Mouse (Mus musculus) heart, embryonic 13.5 days (tissue): ENCODE results near the gene Ldlrad3. TPM values are rescaled to one million over a fixed set of nuclear protein-coding genes. Genes with fewer than 3 reads are reported as not detected.

Experiments used
- ATAC-seq: fragments of 200-750 bp; cut with Nextera tagmentation; 2 replicates; pipeline ENCODE4 v1.8.0; 2017; ENCODE audit warnings: moderate TSS enrichment; ENCODE audit not compliant: insufficient number of reproducible peaks, low FRiP score, low TSS enrichment; ENCODE audit errors: extremely low read depth
- H3K27ac ChIP-seq: fragments of 300-500 bp; sonication (generic); replicated peaks from 2 replicates; pipeline ENCODE4 v1.5.1; 2015; ENCODE audit warnings: moderate library complexity, mild to moderate bottlenecking, inconsistent platforms
- H3K27me3 ChIP-seq: fragments of 300-500 bp; sonication (generic); replicated peaks from 2 replicates; pipeline ENCODE4 v1.6.1; 2015; ENCODE audit warnings: mild to moderate bottlenecking, inconsistent platforms
- H3K36me3 ChIP-seq: fragments of 300-500 bp; sonication (generic); 2 replicates; pipeline ENCODE4 v1.6.1; 2015; ENCODE audit warnings: mild to moderate bottlenecking, inconsistent platforms
- H3K4me1 ChIP-seq: fragments of 300-500 bp; sonication (generic); 2 replicates; pipeline ENCODE4 v1.6.1; 2015; ENCODE audit warnings: inconsistent platforms
- H3K4me2 ChIP-seq: fragments of 300-500 bp; sonication (generic); 2 replicates; pipeline ENCODE4 v1.6.1; 2015; ENCODE audit warnings: inconsistent platforms, mild to moderate bottlenecking, moderate library complexity
- H3K4me3 ChIP-seq: fragments of 300-500 bp; sonication (generic); 2 replicates; pipeline ENCODE4 v1.5.1; 2015; ENCODE audit warnings: moderate library complexity, mild to moderate bottlenecking, inconsistent platforms
- H3K9ac ChIP-seq: fragments of 300-500 bp; sonication (generic); 2 replicates; pipeline ENCODE4 v1.6.1; 2015; ENCODE audit warnings: inconsistent platforms, mild to moderate bottlenecking, moderate library complexity
- H3K9me3 ChIP-seq: fragments of 300-500 bp; sonication (generic); 2 replicates; pipeline ENCODE4 v1.6.1; 2016; ENCODE audit warnings: inconsistent platforms
- WGBS: fragments of 180-500 bp; shearing (Covaris S2); methylation state at CpG from one replicate; pipeline ENCODE4 v1.1.7; 2015; ENCODE audit warnings: mixed read lengths; 5-methylcytosine and 5-hydroxymethylcytosine counted together
- polyA plus RNA-seq: library from polyadenylated mRNA; unstranded; fragments of >200 nt; fragmentation: Nextera tagmentation; extraction: Ambion mirVana; gene quantifications from 2 replicates; pipeline ENCODE4 v1.2.1, GENCODE M21; 2015

Gene Ldlrad3
- polyA plus RNA-seq, 1 experiment from 2014 or later, result 16.3 TPM

- H3K27ac ChIP-seq, result no peak overlapping the region
- H3K4me3 ChIP-seq, result no peak overlapping the region
- H3K4me2 ChIP-seq, result no peak overlapping the region
- H3K9ac ChIP-seq, result no peak overlapping the region
- peaks cover 13% of the 10 kb centered on the region for H3K27me3 ChIP-seq
- H3K36me3 ChIP-seq, result no peaks in the 10 kb centered on the region
- no peak for ATAC-seq
- H3K9me3 ChIP-seq, result no peaks in the 10 kb centered on the region
- no peaks in the 10 kb centered on the region; the same call in 1 of the 2 replicates for H3K4me1 ChIP-seq
These were observed 17.3 kb upstream of the Ldlrad3 start for GRCm38 (mm10) chr2:102203478-102203877.

GRCm38 (mm10) chr2:102202211-102202770, 16.1 kb upstream of the Ldlrad3 start:
- no peak overlapping the region for H3K4me2 ChIP-seq
- WGBS, result 55% methylated on average over 2 of the region's 2 CpGs
- no peak overlapping the region for H3K27ac ChIP-seq
- no peak overlapping the region for H3K9ac ChIP-seq
- no peak for ATAC-seq
- peaks cover 13% of the 10 kb centered on the region for H3K27me3 ChIP-seq
- no peaks in the 10 kb centered on the region for H3K36me3 ChIP-seq
- H3K4me1 ChIP-seq, result no peaks in the 10 kb centered on the region; the same call in 1 of the 2 replicates
- no peak overlapping the region for H3K4me3 ChIP-seq
- no peaks in the 10 kb centered on the region for H3K9me3 ChIP-seq

GRCm38 (mm10) chr2:102201198-102201948, 15.2 kb upstream of the Ldlrad3 start:
- Histone ChIP-seq H3K27ac (no peak overlapping the region), H3K4me1 (no peaks in the 10 kb centered on the region; the same call in 1 of the 2 replicates), H3K36me3 (no peaks in the 10 kb centered on the region), H3K4me3 (no peak overlapping the region), H3K27me3 (peaks cover 13% of the 10 kb centered on the region), H3K9ac (no peak overlapping the region), H3K4me2 (no peak overlapping the region), H3K9me3 (no peaks in the 10 kb centered on the region)
- 74% methylated on average over 13 of the region's 14 CpGs for WGBS
- ATAC-seq, result no peak

- Histone ChIP-seq H3K4me3 (no peak overlapping the region), H3K9ac (no peak overlapping the region), H3K9me3 (no peaks in the 10 kb centered on the region), H3K4me1 (peaks cover 7% of the 10 kb centered on the region), H3K4me2 (no peak overlapping the region), H3K36me3 (no peaks in the 10 kb centered on the region), H3K27ac (no peak overlapping the region), H3K27me3 (0 out of 2 replicates have a peak, but pooled peaks cover 3% of the 10 kb centered on the region)
- 42% methylated on average over 1 of the region's 1 CpGs for WGBS
- no peak for ATAC-seq
These were observed 11.1 kb upstream of the Ldlrad3 start for GRCm38 (mm10) chr2:102197332-102197731.

GRCm38 (mm10) chr2:102196709-102197108, 10.5 kb upstream of the Ldlrad3 start:
- no peak for ATAC-seq
- peaks cover 7% of the 10 kb centered on the region for H3K4me1 ChIP-seq
- no peaks in the 10 kb centered on the region for H3K36me3 ChIP-seq
- H3K4me3 ChIP-seq, result no peak overlapping the region
- no peak overlapping the region for H3K27ac ChIP-seq
- WGBS, result 49% methylated on average over 8 of the region's 8 CpGs
- H3K4me2 ChIP-seq, result no peak overlapping the region
- no peaks in the 10 kb centered on the region for H3K9me3 ChIP-seq
- no peak overlapping the region for H3K9ac ChIP-seq
- 0 out of 2 replicates have a peak, but pooled peaks cover 3% of the 10 kb centered on the region for H3K27me3 ChIP-seq

GRCm38 (mm10) chr2:102195494-102195893, 9.3 kb upstream of the Ldlrad3 start:
- Histone ChIP-seq H3K36me3 (no peaks in the 10 kb centered on the region), H3K4me1 (peaks cover 7% of the 10 kb centered on the region), H3K9me3 (no peaks in the 10 kb centered on the region), H3K27ac (no peak overlapping the region), H3K9ac (no peak overlapping the region), H3K27me3 (0 out of 2 replicates have a peak, but pooled peaks cover 3% of the 10 kb centered on the region), H3K4me3 (no peak overlapping the region), H3K4me2 (no peak overlapping the region)
- 68% methylated on average over 4 of the region's 4 CpGs for WGBS
- ATAC-seq, result no peak

GRCm38 (mm10) chr2:102194247-102194646, 8.1 kb upstream of the Ldlrad3 start:
- Histone ChIP-seq H3K4me1 (peaks cover 7% of the 10 kb centered on the region), H3K9me3 (no peaks in the 10 kb centered on the region), H3K9ac (no peak overlapping the region), H3K4me2 (no peak overlapping the region), H3K27ac (no peak overlapping the region), H3K36me3 (no peaks in the 10 kb centered on the region), H3K27me3 (no peaks in the 10 kb centered on the region), H3K4me3 (no peak overlapping the region)
- ATAC-seq, result no peak
- WGBS, result 25% methylated on average over 4 of the region's 4 CpGs

GRCm38 (mm10) chr2:102192943-102193820, 7.0 kb upstream of the Ldlrad3 start:
- Histone ChIP-seq H3K4me2 (no peak overlapping the region), H3K27me3 (no peaks in the 10 kb centered on the region), H3K27ac (no peak overlapping the region), H3K9ac (no peak overlapping the region), H3K36me3 (no peaks in the 10 kb centered on the region), H3K4me1 (peaks cover 7% of the 10 kb centered on the region), H3K9me3 (no peaks in the 10 kb centered on the region), H3K4me3 (no peak overlapping the region)
- no peak for ATAC-seq
- WGBS, result 79% methylated on average over 16 of the region's 16 CpGs

GRCm38 (mm10) chr2:102191736-102192135, 5.6 kb upstream of the Ldlrad3 start:
- no peaks in the 10 kb centered on the region for H3K36me3 ChIP-seq
- no peak overlapping the region for H3K9ac ChIP-seq
- ATAC-seq, result no peak
- H3K27me3 ChIP-seq, result no peaks in the 10 kb centered on the region
- no peak overlapping the region for H3K27ac ChIP-seq
- no peak overlapping the region for H3K4me3 ChIP-seq
- peaks cover 11% of the 10 kb centered on the region for H3K4me1 ChIP-seq
- H3K4me2 ChIP-seq, result no peak overlapping the region
- WGBS, result 61% methylated on average over 4 of the region's 4 CpGs
- H3K9me3 ChIP-seq, result no peaks in the 10 kb centered on the region

GRCm38 (mm10) chr2:102190956-102191355, 4.8 kb upstream of the Ldlrad3 start:
- Histone ChIP-seq H3K36me3 (no peaks in the 10 kb centered on the region), H3K9ac (no peak overlapping the region), H3K4me3 (no peak overlapping the region), H3K27ac (no peak overlapping the region), H3K27me3 (no peaks in the 10 kb centered on the region), H3K9me3 (no peaks in the 10 kb centered on the region), H3K4me2 (no peak overlapping the region), H3K4me1 (peaks cover 15% of the 10 kb centered on the region)
- no peak for ATAC-seq
